Mouse (Mus musculus) MEL (cell line): ENCODE results near the gene Fgfr2. TPM values are rescaled to one million over a fixed set of nuclear protein-coding genes. Genes with fewer than 3 reads are reported as not detected.

Experiments
- DNase-seq: peaks from one replicate; pipeline ENCODE4 v3.0.0; 2011; ENCODE audit warnings: low read depth, low spot score
- H3K27ac ChIP-seq: 2 replicates; pipeline ENCODE4 v1.5.1; 2012; ENCODE audit warnings: low read depth, mild to moderate bottlenecking, control low read depth, low read length, moderate library complexity; ENCODE audit not compliant: control insufficient read depth
- H3K27me3 ChIP-seq, 2 experiments: fragments of 150-350 bp in 1 of 2; sonication (generic) in 1 of 2; 2 replicates each; pipeline ENCODE4 v1.6.1; 2012; ENCODE audit warnings: low read length in 2 of 2, mild to moderate bottlenecking in 2 of 2, improper control_type of control experiment in 1 of 2, moderate library complexity in 1 of 2; ENCODE audit not compliant: insufficient read depth in 2 of 2, control insufficient read depth in 1 of 2
- H3K36me3 ChIP-seq, 2 experiments: 2 replicates each; pipeline ENCODE4 v1.6.1; 2012 to 2014; ENCODE audit warnings: low read length in 2 of 2, improper control_type of control experiment in 1 of 2, inconsistent platforms in 1 of 2, mild to moderate bottlenecking in 1 of 2; ENCODE audit not compliant: insufficient read depth in 2 of 2, control insufficient read depth in 1 of 2
- H3K4me1 ChIP-seq, 2 experiments: fragments of 150-350 bp in 1 of 2; sonication (generic) in 1 of 2; 2 replicates each; pipeline ENCODE4 v1.6.1; 2012; ENCODE audit warnings: low read length in 2 of 2, improper control_type of control experiment in 1 of 2, mild to moderate bottlenecking in 1 of 2; ENCODE audit not compliant: insufficient read depth in 2 of 2, control insufficient read depth in 1 of 2
- H3K4me3 ChIP-seq, 2 experiments: fragments of 150-350 bp in 1 of 2; sonication (generic) in 1 of 2; 2 replicates each; pipeline ENCODE4 v1.5.1; 2012; ENCODE audit warnings: low read depth in 2 of 2, low read length in 2 of 2, mild to moderate bottlenecking in 2 of 2, moderate library complexity in 2 of 2, control low read depth in 1 of 2, improper control_type of control experiment in 1 of 2; ENCODE audit not compliant: control insufficient read depth in 1 of 2, insufficient read depth in 1 of 2
- H3K79me2 ChIP-seq: 2 replicates; pipeline ENCODE4 v1.6.1; 2012; ENCODE audit warnings: mild to moderate bottlenecking, low read length, moderate library complexity; ENCODE audit not compliant: control insufficient read depth, poor library complexity, insufficient read depth
- H3K9ac ChIP-seq: 2 replicates; pipeline ENCODE4 v1.6.1; 2012; ENCODE audit warnings: low read depth, mild to moderate bottlenecking, control low read depth, low read length, moderate library complexity; ENCODE audit not compliant: control insufficient read depth, poor library complexity, severe bottlenecking
- H3K9me3 ChIP-seq: fragments of 150-350 bp; sonication (generic); replicated peaks from 2 replicates; pipeline ENCODE4 v1.6.1; 2012; ENCODE audit warnings: mild to moderate bottlenecking, low read length, improper control_type of control experiment, moderate library complexity; ENCODE audit not compliant: insufficient read depth
- CHD1 ChIP-seq: IDR thresholded peaks from 2 replicates; pipeline ENCODE4 v1.6.1; 2012; ENCODE audit warnings: low read depth, mild to moderate bottlenecking, inconsistent platforms, low read length, improper control_type of control experiment
- CTCF ChIP-seq, 3 experiments: IDR thresholded peaks in 2 of 3; conservative IDR thresholded peaks in 1 of 3; 2 replicates each; pipeline ENCODE4 v1.5.1; 2011 to 2012; ENCODE audit warnings: low read length in 3 of 3, low read depth in 2 of 3, mild to moderate bottlenecking in 2 of 3, improper control_type of control experiment in 1 of 3, inconsistent platforms in 1 of 3, mixed read lengths in 1 of 3, moderate library complexity in 1 of 3; ENCODE audit not compliant: control insufficient read depth in 1 of 3, insufficient read depth in 1 of 3, poor library complexity in 1 of 3, severe bottlenecking in 1 of 3
- ELF1 ChIP-seq: IDR thresholded peaks from 2 replicates; pipeline ENCODE4 v1.6.1; 2014; ENCODE audit warnings: low read depth, mild to moderate bottlenecking, inconsistent platforms, low read length, improper control_type of control experiment, moderate library complexity
- EP300 ChIP-seq, 2 experiments: IDR thresholded peaks; 2 replicates each; pipeline ENCODE4 v1.6.1; 2011; ENCODE audit warnings: improper control_type of control experiment in 2 of 2, low read length in 2 of 2, low read depth in 1 of 2, mild to moderate bottlenecking in 1 of 2
- GABPA ChIP-seq: IDR thresholded peaks from 2 replicates; pipeline ENCODE4 v1.6.1; 2012; ENCODE audit warnings: low read depth, mild to moderate bottlenecking, inconsistent platforms, low read length, improper control_type of control experiment, moderate library complexity
- HCFC1 ChIP-seq: IDR thresholded peaks from 2 replicates; pipeline ENCODE4 v1.6.1; 2012; ENCODE audit warnings: low read depth, mild to moderate bottlenecking, inconsistent platforms, low read length, improper control_type of control experiment, moderate library complexity
- JUND ChIP-seq: IDR thresholded peaks from 2 replicates; pipeline ENCODE4 v1.6.1; 2011; ENCODE audit warnings: low read depth, mild to moderate bottlenecking, improper control_type of control experiment, low read length
- MAZ ChIP-seq: IDR thresholded peaks from 2 replicates; pipeline ENCODE4 v1.6.1; 2012; ENCODE audit warnings: low read depth, mild to moderate bottlenecking, inconsistent platforms, low read length, improper control_type of control experiment
- MXI1 ChIP-seq: IDR thresholded peaks from 2 replicates; pipeline ENCODE4 v1.6.1; 2011; ENCODE audit warnings: mild to moderate bottlenecking, low read depth, low read length, improper control_type of control experiment
- MYB ChIP-seq: IDR thresholded peaks from 2 replicates; pipeline ENCODE4 v1.6.1; 2011; ENCODE audit warnings: mild to moderate bottlenecking, low read depth, low read length, improper control_type of control experiment
- NRF1 ChIP-seq: IDR thresholded peaks from 2 replicates; pipeline ENCODE4 v1.6.1; 2014; ENCODE audit warnings: low read depth, mild to moderate bottlenecking, inconsistent platforms, low read length, improper control_type of control experiment, moderate library complexity; ENCODE audit not compliant: poor library complexity, insufficient read depth, severe bottlenecking
- RCOR1 ChIP-seq: IDR thresholded peaks from 2 replicates; pipeline ENCODE4 v1.6.1; 2012; ENCODE audit warnings: low read depth, mild to moderate bottlenecking, inconsistent platforms, low read length, improper control_type of control experiment
- SIN3A ChIP-seq: IDR thresholded peaks from 2 replicates; pipeline ENCODE4 v1.6.1; 2012; ENCODE audit warnings: low read length, improper control_type of control experiment, inconsistent platforms
- TBP ChIP-seq: IDR thresholded peaks from 2 replicates; pipeline ENCODE4 v1.8.0; 2011; ENCODE audit warnings: low read depth, low read length, improper control_type of control experiment
- USF1 ChIP-seq: IDR thresholded peaks from 2 replicates; pipeline ENCODE4 v1.6.1; 2014; ENCODE audit warnings: low read depth, mild to moderate bottlenecking, inconsistent platforms, low read length, improper control_type of control experiment, moderate library complexity
- ZMIZ1 ChIP-seq: IDR thresholded peaks from 2 replicates; pipeline ENCODE4 v1.6.1; 2012; ENCODE audit warnings: low read depth, mild to moderate bottlenecking, inconsistent platforms, low read length, improper control_type of control experiment, moderate library complexity
- polyA plus RNA-seq, 2 experiments: library from polyadenylated mRNA; stranded (reverse) in 1 of 2; unstranded in 1 of 2; fragments of >175 nt in 1 of 2; fragments of >200 nt in 1 of 2; gene quantifications; 2 replicates each; pipeline versions ENCODE4 v1.2.1 to v1.2.4; 2012; ENCODE audit warnings: low replicate concordance in 2 of 2, low read depth in 1 of 2; ENCODE audit not compliant: insufficient read length in 2 of 2, insufficient read depth in 1 of 2, missing spikeins in 1 of 2
- total RNA-seq: library from RNA; depleted of rRNA; stranded (reverse); fragments of 300-350 nt; gene quantifications from 2 replicates; pipeline ENCODE4 v1.2.3, GENCODE M21; 2012

Fgfr2 gene
- total and polyA plus RNA-seq, 3 experiments: not detected

GRCm38 (mm10) chr7:133052819-133053218 is 70.3 kb downstream of the Fgfr2 start (continued):
- no peak for TF ChIP-seq MYB

GRCm38 (mm10) chr7:133050681-133051080 is 72.5 kb downstream of the Fgfr2 start:
- no peaks in the 10 kb centered on the region; the same call in 1 of the 2 replicates for H3K79me2 ChIP-seq
- peaks cover 8 to 18% of the 10 kb centered on the region in 2 experiments for H3K4me1 ChIP-seq
- no peak overlapping the region for H3K9ac ChIP-seq
- no peak overlapping the region for H3K27ac ChIP-seq
- no peaks in the 10 kb centered on the region for H3K9me3 ChIP-seq
- TF ChIP-seq MXI1: no peak
- TF ChIP-seq MAZ: no peak
- no peak for TF ChIP-seq ZMIZ1
- no peak for TF ChIP-seq RCOR1
- DNase-seq: no peak
- peaks cover 5 to 12% of the 10 kb centered on the region in 2 experiments for H3K36me3 ChIP-seq
- H3K4me3 ChIP-seq: no peak overlapping the region
- no peaks in the 10 kb centered on the region for H3K27me3 ChIP-seq

- peaks cover 5 to 10% of the 10 kb centered on the region in 2 experiments for H3K36me3 ChIP-seq
- no peak overlapping the region for H3K9ac ChIP-seq
- H3K79me2 ChIP-seq: peaks cover 1% of the 10 kb centered on the region; the same call in 1 of the 2 replicates
- H3K27me3 ChIP-seq: no peaks in the 10 kb centered on the region
- TF ChIP-seq SIN3A: no peak
- no peak overlapping the region for H3K4me3 ChIP-seq
- no peak overlapping the region for H3K27ac ChIP-seq
- no peaks in the 10 kb centered on the region for H3K9me3 ChIP-seq
- H3K4me1 ChIP-seq: peaks cover 8 to 18% of the 10 kb centered on the region in 2 experiments
- peak; percentile 24 for DNase-seq
Measured at GRCm38 (mm10) chr7:133048085-133048630, 75.0 kb downstream of the Fgfr2 start.

- Histone ChIP-seq H3K4me3 (no peak overlapping the region), H3K4me1 (peaks cover 9 to 18% of the 10 kb centered on the region in 2 experiments), H3K27ac (no peak overlapping the region), H3K27me3 (no peaks in the 10 kb centered on the region), H3K36me3 (peaks cover 5 to 18% of the 10 kb centered on the region in 2 experiments), H3K9me3 (no peaks in the 10 kb centered on the region), H3K9ac (no peak overlapping the region), H3K79me2 (peaks cover 5% of the 10 kb centered on the region)
- DNase-seq: no peak
- no peak for TF ChIP-seq GABPA
- peak in 1 of 2 experiments; percentile 48; a peak in 1 of 4 replicates for TF ChIP-seq EP300 (IDR thresholded peaks at IDR 0.05; ENCODE audit: low read depth in 1 of 2, low read length in 2 of 2)
- no peak for TF ChIP-seq CHD1
- TF ChIP-seq NRF1: no peak
- TF ChIP-seq TBP: no peak
- no peak for TF ChIP-seq RCOR1
- TF ChIP-seq HCFC1: no peak
- no peak for TF ChIP-seq CTCF (IDR thresholded peaks at IDR 0.05 in 2 of 3, conservative IDR thresholded peaks at IDR 0.05 in 1 of 3; ENCODE audit: control insufficient read depth in 1 of 3, insufficient read depth in 1 of 3, low read depth in 2 of 3, low read length in 3 of 3, poor library complexity in 1 of 3, severe bottlenecking in 1 of 3)
- no peak for TF ChIP-seq ZMIZ1
- no peak for TF ChIP-seq JUND
- TF ChIP-seq SIN3A: no peak
- no peak for TF ChIP-seq ELF1
- TF ChIP-seq USF1: peak; percentile 34; the same call in 1 of the 2 replicates
- TF ChIP-seq, all 39 proteins: peak for 2
Measured at GRCm38 (mm10) chr7:133047287-133047686, 75.9 kb downstream of the Fgfr2 start.
